8 mouse cellular contexts compared by ENCODE assay signal in the genomic region with DNA sequence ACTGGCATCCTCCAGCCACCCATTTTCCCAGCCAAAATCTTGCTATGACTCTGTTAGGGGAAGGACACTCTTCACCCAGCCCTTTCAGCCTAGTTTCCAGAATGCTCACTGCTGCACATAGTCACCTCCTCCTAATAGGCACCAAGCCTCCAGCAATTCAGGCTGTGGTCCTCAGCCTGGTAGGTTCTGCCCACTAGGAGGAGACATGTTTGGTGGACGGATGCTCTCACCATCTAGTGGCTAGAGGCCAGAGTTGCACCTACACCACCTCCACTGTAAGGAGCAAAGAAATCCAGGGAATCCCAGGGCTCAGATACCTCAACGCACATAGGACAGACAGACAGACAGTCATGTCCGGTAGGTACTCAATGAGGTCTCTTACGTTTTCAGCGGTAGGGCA.
A peak's percentile ranks its signal among the peaks of the same experiment; 100 is the strongest.
DNase-seq lines count a peak whose midpoint lies in the region; ATAC-seq and TF ChIP-seq lines count a peak whose summit lies in the region.

No protein-coding gene starts in this region.

- intact Hi-C loops in heart, adult 2 months (cut with DNase I) = loop anchor here (10.0 kb wide), 1 partner anchor 753 kb away; no protein-coding TSS in a partner anchor

- WGBS in heart, adult 2 months = 60% methylated on average over 5 of the region's 5 CpGs
- WGBS in thymus, adult 2 months = 89% methylated on average over 5 of the region's 5 CpGs

- no peak overlapping the region for H3K4me3 ChIP-seq in heart, adult 2 months
- no peak overlapping the region for H3K4me3 ChIP-seq in thymus, adult 2 months (ENCODE audit: control insufficient read depth, insufficient read depth, low read length)
- H3K4me3 ChIP-seq in cortical plate, adult 2 months (ENCODE audit: insufficient read depth, low read length) = no peak overlapping the region

- H3K9ac ChIP-seq in heart, adult 2 months (ENCODE audit: low read depth, low read length) = no peak overlapping the region

- no peaks in the 10 kb centered on the region for H3K36me3 ChIP-seq in heart, adult 2 months (ENCODE audit: control insufficient read depth, insufficient read depth, low read length)
- peaks cover 38% of the 10 kb centered on the region for H3K36me3 ChIP-seq in thymus, adult 2 months (ENCODE audit: control insufficient read depth, insufficient read depth, low read length)

- no peak for ATAC-seq in activated CD4-positive, CD25-positive, alpha-beta regulatory T cell, adult 4 months

- no peak overlapping the region for H3K27ac ChIP-seq in heart, adult 2 months
- no peak overlapping the region for H3K27ac ChIP-seq in thymus, adult 2 months (ENCODE audit: control insufficient read depth, insufficient read depth, low read length)
- no peak overlapping the region for H3K27ac ChIP-seq in cortical plate, adult 2 months (ENCODE audit: insufficient read depth, low read length)

- no peaks in the 10 kb centered on the region for H3K79me2 ChIP-seq in heart, adult 2 months (replicated peaks; ENCODE audit: control insufficient read depth, insufficient read depth, low read length)

- TF ChIP-seq EP300 in heart, adult 2 months (IDR thresholded peaks at IDR 0.05; ENCODE audit: insufficient read depth, low read depth, low read length) = no peak

- H3K4me1 ChIP-seq in heart, adult 2 months (ENCODE audit: control insufficient read depth, insufficient read depth, low read length) = no peaks in the 10 kb centered on the region; the same call in 1 of the 2 replicates
- no peaks in the 10 kb centered on the region for H3K4me1 ChIP-seq in thymus, adult 2 months (replicated peaks; ENCODE audit: control insufficient read depth, insufficient read depth, low read length)
- peaks cover 1% of the 10 kb centered on the region; the same call in 1 of the 2 replicates for H3K4me1 ChIP-seq in cortical plate, adult 2 months (ENCODE audit: control insufficient read depth, insufficient read depth, low read length)

- DNase-seq in heart, adult 2 months = peak in 1 of 2 experiments; percentile 41
- no peak for DNase-seq in heart, adult 8-10 months (ENCODE audit: low spot score)
- DNase-seq in thymus, adult 2 months = peak; percentile 62
- no peak for DNase-seq in thymus, postnatal 0 days (ENCODE audit: low spot score)
- peak; percentile 84 for DNase-seq in kidney, postnatal 10 days
- peak; percentile 45 for DNase-seq in mesoderm, embryonic 11.5 days (ENCODE audit: low read depth, low spot score)

- no peak for TF ChIP-seq POLR2A in heart, adult 2 months (IDR thresholded peaks at IDR 0.05; ENCODE audit: insufficient read depth, low read depth, low read length)
- TF ChIP-seq POLR2A in thymus, adult 2 months (IDR thresholded peaks at IDR 0.05; ENCODE audit: control insufficient read depth, extremely low read depth, insufficient read depth, low read length, poor library complexity) = no peak
- no peak for TF ChIP-seq POLR2A in cortical plate, adult 2 months (IDR thresholded peaks at IDR 0.05; ENCODE audit: extremely low read depth, insufficient read depth, low read length)

- H3K27me3 ChIP-seq in heart, adult 2 months (ENCODE audit: control insufficient read depth, insufficient read depth, low read length) = no peaks in the 10 kb centered on the region
- no peaks in the 10 kb centered on the region for H3K27me3 ChIP-seq in thymus, adult 2 months (ENCODE audit: control insufficient read depth, insufficient read depth, low read length)

- TF ChIP-seq CTCF in heart, adult 2 months (IDR thresholded peaks at IDR 0.05) = peak; percentile 92
- no peak for TF ChIP-seq CTCF in thymus, adult 2 months (IDR thresholded peaks at IDR 0.05; ENCODE audit: borderline replicate concordance, control insufficient read depth, extremely low read depth, insufficient read depth, low read length, poor library complexity)
- peak; percentile 66 for TF ChIP-seq CTCF in cortical plate, adult 2 months (IDR thresholded peaks at IDR 0.05; ENCODE audit: extremely low read depth, insufficient read depth, low read length)

Comparison
In these comparisons a context has a peak if more than half of its experiments do, and no peak if none do; other contexts are left out.
1. DNase-seq: peak in thymus, adult 2 months (single experiment), kidney, postnatal 10 days (single experiment) and mesoderm, embryonic 11.5 days (single experiment); none in heart, adult 8-10 months (single experiment) and thymus, postnatal 0 days (single experiment).